Mouse (Mus musculus): ENCODE measurements around the gene Plcl1. TPM values are rescaled to one million over a fixed set of nuclear protein-coding genes. Genes with fewer than 3 reads are reported as not detected.

Gene Plcl1
- 1.1 and 1.2 TPM in 2 replicates for polyA plus RNA-seq (2014; fragmentation: Nextera tagmentation; extraction: Ambion mirVana)

- Histone ChIP-seq H3K4me1 (ENCODE audit: control insufficient read depth, insufficient read depth, low read length) (no peaks in the 10 kb centered on the region), H3K9me3 (ENCODE audit: control insufficient read depth, low read length) (no peaks in the 10 kb centered on the region), H3K4me3 (ENCODE audit: low read depth, low read length) (peak within 1 kb of the TSS; percentile 48), H3K4me2 (ENCODE audit: low read depth, severe bottlenecking) (peak within 1 kb of the TSS; percentile 94), H3K27me3 (ENCODE audit: control insufficient read depth, insufficient read depth, low read length) (0 out of 2 replicates have a peak, but pooled peaks cover 2% of the 10 kb centered on the region), H3K36me3 (ENCODE audit: control insufficient read depth, insufficient read depth, low read length) (no peaks in the 10 kb centered on the region), H3K27ac (replicated peaks; ENCODE audit: low read depth, low read length) (no peak within 1 kb of the TSS), H3K9ac (ENCODE audit: low read length) (peak within 1 kb of the TSS; percentile 28)
- DNase-seq (ENCODE audit: low spot score) (peak; percentile 93), ATAC-seq (ENCODE audit: insufficient number of reproducible peaks, low FRiP score, low TSS enrichment, low read depth) (peak; percentile 97)
- 4% methylated on average over 45 of the region's 51 CpGs for WGBS
These were observed at the start of gene Plcl1 for GRCm38 (mm10) chr1:55405272-55406022. Gene Plcl1, plus strand, starts transcription at chr1:55405921.

GRCm38 (mm10) chr1:55362634-55363033, 43.1 kb upstream of the Plcl1 start:
- Histone ChIP-seq H3K4me3 (ENCODE audit: low read depth, low read length) (peak overlapping the region; percentile 38; the same call in 1 of the 2 replicates), H3K27ac (replicated peaks; ENCODE audit: low read depth, low read length) (no peak overlapping the region), H3K36me3 (ENCODE audit: control insufficient read depth, insufficient read depth, low read length) (no peaks in the 10 kb centered on the region), H3K27me3 (ENCODE audit: control insufficient read depth, insufficient read depth, low read length) (peaks cover 18% of the 10 kb centered on the region), H3K4me1 (ENCODE audit: control insufficient read depth, insufficient read depth, low read length) (no peaks in the 10 kb centered on the region), H3K9me3 (ENCODE audit: control insufficient read depth, low read length) (peaks cover 6% of the 10 kb centered on the region; the same call in 1 of the 2 replicates), H3K9ac (ENCODE audit: low read length) (no peak overlapping the region), H3K4me2 (ENCODE audit: low read depth, severe bottlenecking) (peak overlapping the region; percentile 47; the same call in 1 of the 2 replicates)
- WGBS, result 35% methylated on average over 42 of the region's 49 CpGs
- DNase-seq (ENCODE audit: low spot score) (no peak), ATAC-seq (ENCODE audit: insufficient number of reproducible peaks, low FRiP score, low TSS enrichment, low read depth) (peak; percentile 62)

GRCm38 (mm10) chr1:55363044-55363565, 42.6 kb upstream of the Plcl1 start, which contains the start of gene Boll:
Gene Boll, minus strand, starts transcription at chr1:55363469.
- peak; percentile 79 for ATAC-seq (ENCODE audit: insufficient number of reproducible peaks, low FRiP score, low TSS enrichment, low read depth)

GRCm38 (mm10) chr1:55363586-55363985, 42.1 kb upstream of the Plcl1 start:
- Histone ChIP-seq H3K4me3 (ENCODE audit: low read depth, low read length) (peak overlapping the region; percentile 38), H3K4me2 (ENCODE audit: low read depth, severe bottlenecking) (peak overlapping the region; percentile 47), H3K4me1 (ENCODE audit: control insufficient read depth, insufficient read depth, low read length) (no peaks in the 10 kb centered on the region), H3K36me3 (ENCODE audit: control insufficient read depth, insufficient read depth, low read length) (no peaks in the 10 kb centered on the region), H3K27me3 (ENCODE audit: control insufficient read depth, insufficient read depth, low read length) (peaks cover 18% of the 10 kb centered on the region), H3K9ac (ENCODE audit: low read length) (no peak overlapping the region), H3K27ac (replicated peaks; ENCODE audit: low read depth, low read length) (no peak overlapping the region), H3K9me3 (ENCODE audit: control insufficient read depth, low read length) (peaks cover 6% of the 10 kb centered on the region; the same call in 1 of the 2 replicates)
- ATAC-seq (ENCODE audit: insufficient number of reproducible peaks, low FRiP score, low TSS enrichment, low read depth) (peak; percentile 72; the same call in 1 of the 2 replicates), DNase-seq (ENCODE audit: low spot score) (peak; percentile 63)
- WGBS, result 4% methylated on average over 24 of the region's 27 CpGs

More at GRCm38 (mm10) chr1:55363044-55363565, 42.6 kb upstream of the Plcl1 start, which contains the start of gene Boll:
- Histone ChIP-seq H3K4me1 (ENCODE audit: control insufficient read depth, insufficient read depth, low read length) (no peaks in the 10 kb centered on the region), H3K4me3 (ENCODE audit: low read depth, low read length) (peak within 1 kb of the TSS; percentile 38), H3K9ac (ENCODE audit: low read length) (no peak within 1 kb of the TSS), H3K27ac (replicated peaks; ENCODE audit: low read depth, low read length) (no peak within 1 kb of the TSS), H3K4me2 (ENCODE audit: low read depth, severe bottlenecking) (peak within 1 kb of the TSS; percentile 47), H3K9me3 (ENCODE audit: control insufficient read depth, low read length) (peaks cover 6% of the 10 kb centered on the region; the same call in 1 of the 2 replicates), H3K27me3 (ENCODE audit: control insufficient read depth, insufficient read depth, low read length) (peaks cover 18% of the 10 kb centered on the region), H3K36me3 (ENCODE audit: control insufficient read depth, insufficient read depth, low read length) (no peaks in the 10 kb centered on the region)
- peak; percentile 86 for DNase-seq (ENCODE audit: low spot score)
- WGBS, result 14% methylated on average over 68 of the region's 68 CpGs

GRCm38 (mm10) chr1:55372626-55373025, 33.1 kb upstream of the Plcl1 start:
- H3K27ac ChIP-seq (replicated peaks; ENCODE audit: low read depth, low read length), result no peak overlapping the region
- ATAC-seq (ENCODE audit: insufficient number of reproducible peaks, low FRiP score, low TSS enrichment, low read depth) (no peak), DNase-seq (ENCODE audit: low spot score) (no peak)
- no peaks in the 10 kb centered on the region for H3K27me3 ChIP-seq (ENCODE audit: control insufficient read depth, insufficient read depth, low read length)
- no peak overlapping the region for H3K9ac ChIP-seq (ENCODE audit: low read length)
- no peak overlapping the region for H3K4me3 ChIP-seq (ENCODE audit: low read depth, low read length)
- WGBS, result 82% methylated on average over 3 of the region's 3 CpGs
- no peak overlapping the region for H3K4me2 ChIP-seq (ENCODE audit: low read depth, severe bottlenecking)
- H3K9me3 ChIP-seq (ENCODE audit: control insufficient read depth, low read length), result no peaks in the 10 kb centered on the region
- no peaks in the 10 kb centered on the region for H3K36me3 ChIP-seq (ENCODE audit: control insufficient read depth, insufficient read depth, low read length)
- no peaks in the 10 kb centered on the region for H3K4me1 ChIP-seq (ENCODE audit: control insufficient read depth, insufficient read depth, low read length)

- WGBS, result 83% methylated on average over 2 of the region's 2 CpGs
These were observed 25.2 kb upstream of the Plcl1 start for GRCm38 (mm10) chr1:55380527-55380926.

GRCm38 (mm10) chr1:55383114-55383773, 22.5 kb upstream of the Plcl1 start:
- WGBS, result 16% methylated on average over 9 of the region's 9 CpGs
- peak; percentile 91 for DNase-seq (ENCODE audit: low spot score)
- no peak overlapping the region for H3K27ac ChIP-seq (replicated peaks; ENCODE audit: low read depth, low read length)
- H3K4me3 ChIP-seq (ENCODE audit: low read depth, low read length), result no peak overlapping the region
- no peaks in the 10 kb centered on the region for H3K4me1 ChIP-seq (ENCODE audit: control insufficient read depth, insufficient read depth, low read length)
- no peaks in the 10 kb centered on the region for H3K36me3 ChIP-seq (ENCODE audit: control insufficient read depth, insufficient read depth, low read length)
- no peaks in the 10 kb centered on the region for H3K27me3 ChIP-seq (ENCODE audit: control insufficient read depth, insufficient read depth, low read length)
- no peaks in the 10 kb centered on the region for H3K9me3 ChIP-seq (ENCODE audit: control insufficient read depth, low read length)
- no peak overlapping the region for H3K9ac ChIP-seq (ENCODE audit: low read length)
- no peak overlapping the region for H3K4me2 ChIP-seq (ENCODE audit: low read depth, severe bottlenecking)
- no peak for ATAC-seq (ENCODE audit: insufficient number of reproducible peaks, low FRiP score, low TSS enrichment, low read depth)

More at GRCm38 (mm10) chr1:55380527-55380926, 25.2 kb upstream of the Plcl1 start:
- Histone ChIP-seq H3K4me3 (ENCODE audit: low read depth, low read length) (no peak overlapping the region), H3K9ac (ENCODE audit: low read length) (no peak overlapping the region), H3K4me1 (ENCODE audit: control insufficient read depth, insufficient read depth, low read length) (no peaks in the 10 kb centered on the region), H3K27me3 (ENCODE audit: control insufficient read depth, insufficient read depth, low read length) (no peaks in the 10 kb centered on the region), H3K27ac (replicated peaks; ENCODE audit: low read depth, low read length) (no peak overlapping the region), H3K4me2 (ENCODE audit: low read depth, severe bottlenecking) (no peak overlapping the region), H3K9me3 (ENCODE audit: control insufficient read depth, low read length) (no peaks in the 10 kb centered on the region), H3K36me3 (ENCODE audit: control insufficient read depth, insufficient read depth, low read length) (no peaks in the 10 kb centered on the region)
- DNase-seq (ENCODE audit: low spot score) (no peak), ATAC-seq (ENCODE audit: insufficient number of reproducible peaks, low FRiP score, low TSS enrichment, low read depth) (no peak)

GRCm38 (mm10) chr1:55399891-55400290, 5.8 kb upstream of the Plcl1 start:
- no peaks in the 10 kb centered on the region for H3K36me3 ChIP-seq (ENCODE audit: control insufficient read depth, insufficient read depth, low read length)
- no peak overlapping the region for H3K9ac ChIP-seq (ENCODE audit: low read length)
- no peak overlapping the region for H3K4me2 ChIP-seq (ENCODE audit: low read depth, severe bottlenecking)
- DNase-seq (ENCODE audit: low spot score), result peak; percentile 29
- no peaks in the 10 kb centered on the region for H3K4me1 ChIP-seq (ENCODE audit: control insufficient read depth, insufficient read depth, low read length)
- H3K4me3 ChIP-seq (ENCODE audit: low read depth, low read length), result no peak overlapping the region
- H3K27ac ChIP-seq (replicated peaks; ENCODE audit: low read depth, low read length), result no peak overlapping the region
- ATAC-seq (ENCODE audit: insufficient number of reproducible peaks, low FRiP score, low TSS enrichment, low read depth), result no peak
- no peaks in the 10 kb centered on the region for H3K9me3 ChIP-seq (ENCODE audit: control insufficient read depth, low read length)
- H3K27me3 ChIP-seq (ENCODE audit: control insufficient read depth, insufficient read depth, low read length), result no peaks in the 10 kb centered on the region
- WGBS, result 36% methylated on average over 5 of the region's 5 CpGs

All from limb, embryonic 11.5 days (tissue).